Mouse (Mus musculus) cerebellum, postnatal 25 days (tissue): ENCODE results near the gene Slc22a14.

Source experiments
- DNase-seq, 2 experiments: peaks; one replicate each; pipeline ENCODE4 v3.0.0; 2021; ENCODE audit warnings: mixed read lengths in 2 of 2

Slc22a14 gene

GRCm38 (mm10) chr9:119122596-119123369 lies 242.6 kb downstream of the Slc22a14 start:
- DNase-seq = no peak

- DNase-seq = no peak
These were observed 245.2 kb downstream of the Slc22a14 start for GRCm38 (mm10) chr9:119120168-119120560.
